Comparison of ENCODE assay signal across 11 mouse cellular contexts in the genomic region with DNA sequence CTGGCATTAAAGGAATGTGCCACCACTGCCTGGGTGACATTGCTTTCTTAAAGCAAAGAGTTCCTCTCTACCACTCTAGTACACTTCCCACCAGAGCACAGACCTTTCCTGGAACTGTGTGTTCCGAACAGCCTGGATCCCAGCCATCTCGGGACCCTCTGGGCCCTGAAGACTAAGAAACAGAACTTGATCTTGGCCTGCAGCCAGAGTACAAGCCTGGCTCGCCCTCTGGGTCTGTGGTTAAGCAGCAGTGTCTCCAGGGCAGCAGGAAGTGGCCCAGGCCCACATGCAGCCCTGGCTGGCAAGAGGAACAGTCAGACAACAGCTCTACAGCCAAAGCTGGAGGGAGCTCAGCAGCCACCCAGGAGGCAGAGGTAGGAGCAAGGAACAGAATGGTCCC. TPM values are rescaled to one million over a fixed set of nuclear protein-coding genes. Genes with fewer than 3 reads are reported as not detected.
DNase-seq lines count a peak whose midpoint lies in the region; ATAC-seq and TF ChIP-seq lines count a peak whose summit lies in the region.
"Had no signal": no experiment of that assay in that cellular context is flagged by ENCODE, and none has a peak within 500 bp of the region (broad histone marks: within the 10 kb centered on the region; RNA-seq: fewer than 3 reads in every experiment).

No protein-coding gene starts in this region.

- no peak for TF ChIP-seq POLR2A in cerebellum, adult 2 months (IDR thresholded peaks at IDR 0.05; ENCODE audit: borderline replicate concordance, insufficient read depth, low read length)

- H3K9me3 ChIP-seq in lung, embryonic 15.5 days: no peaks in the 10 kb centered on the region

- H3K36me3 ChIP-seq in lung, embryonic 15.5 days: no peaks in the 10 kb centered on the region

- H3K4me3 ChIP-seq in cerebellum, adult 2 months (replicated peaks; ENCODE audit: insufficient read depth, low read depth, low read length): no peak overlapping the region
- no peak overlapping the region for H3K4me3 ChIP-seq in lung, embryonic 15.5 days

- ATAC-seq in cerebellum, adult (ENCODE audit: insufficient number of reproducible peaks, low FRiP score, low TSS enrichment): no peak
- peak; percentile 53; the same call in 1 of the 2 replicates for ATAC-seq in lung, embryonic 15.5 days (ENCODE audit: borderline replicate concordance, extremely low read depth, low FRiP score, low TSS enrichment)

- WGBS in cerebellum, adult 2 months: 21% methylated on average over 3 of the region's 3 CpGs
- 15% methylated on average over 3 of the region's 3 CpGs for WGBS in lung, embryonic 15.5 days

- H3K9ac ChIP-seq in lung, embryonic 15.5 days: no peak overlapping the region

- no peak overlapping the region for H3K27ac ChIP-seq in cerebellum, adult 2 months (ENCODE audit: insufficient read depth, low read length)
- no peak overlapping the region for H3K27ac ChIP-seq in lung, embryonic 15.5 days

- peak; percentile 32 to 46 for DNase-seq in cerebellum, adult 2 months
- peak; percentile 42 for DNase-seq in ovary, postnatal 36 days (ENCODE audit: low spot score)
- DNase-seq in ovary, postnatal 14 days (ENCODE audit: low spot score): no peak
- DNase-seq in induced T-regulatory cell, adult 2 months (ENCODE audit: low read depth): peak; percentile 21
- DNase-seq in c-Kit-positive CD71-positive TER-119-positive erythroid progenitor cells, embryonic 14.5 days (ENCODE audit: low spot score): no peak
- DNase-seq in urinary bladder, adult 18-20 months (ENCODE audit: low spot score in 2 of 2): no peak

- no peaks in the 10 kb centered on the region for H3K27me3 ChIP-seq in cerebellum, adult 2 months (ENCODE audit: control insufficient read depth, insufficient read depth, low read length)
- H3K27me3 ChIP-seq in lung, embryonic 15.5 days: no peaks in the 10 kb centered on the region

- H3K4me1 ChIP-seq in cerebellum, adult 2 months (ENCODE audit: control insufficient read depth, insufficient read depth, low read length): no peaks in the 10 kb centered on the region; the same call in 1 of the 2 replicates
- peaks cover 5% of the 10 kb centered on the region; the same call in 1 of the 2 replicates for H3K4me1 ChIP-seq in lung, embryonic 15.5 days

- no peak for TF ChIP-seq CTCF in cerebellum, adult 2 months (IDR thresholded peaks at IDR 0.05; ENCODE audit: borderline replicate concordance, insufficient read depth, low read depth, low read length)

- H3K4me2 ChIP-seq in lung, embryonic 15.5 days: no peak overlapping the region

RNA-seq across cellular contexts. Expression of a gene that starts 5.6 kb away (rescaled TPM):
- polyA plus RNA-seq in cerebellum, adult 2 months (2012; rRNA removed): 0.08 TPM in 1 of 2 replicates, not detected in the other
- not detected in 2 replicates for polyA plus RNA-seq in lung, embryonic 15.5 days (2015; fragmentation: Nextera tagmentation; extraction: Ambion mirVana)
- polyA plus RNA-seq: embryonic facial prominence, embryonic 11.5 days; large intestine, adult 2 months; neural tube, embryonic 11.5 days had no signal

RNA-seq across cellular contexts. Expression of a gene that starts 10.9 kb away (rescaled TPM):
- polyA plus RNA-seq in cerebellum, adult 2 months (2012; rRNA removed): 409 and 456 TPM in 2 replicates
- polyA plus RNA-seq in lung, embryonic 15.5 days (2015; fragmentation: Nextera tagmentation; extraction: Ambion mirVana): 0.14 and 0.22 TPM in 2 replicates

RNA-seq across cellular contexts. Expression of a gene that starts 29.7 kb away (rescaled TPM):
- polyA plus RNA-seq in cerebellum, adult 2 months (2012; rRNA removed): 0.13 TPM in 1 of 2 replicates, not detected in the other
- polyA plus RNA-seq in lung, embryonic 15.5 days (2015; fragmentation: Nextera tagmentation; extraction: Ambion mirVana): not detected in 2 replicates
- polyA plus RNA-seq: embryonic facial prominence, embryonic 11.5 days; neural tube, embryonic 11.5 days had no signal

RNA-seq across cellular contexts. Expression of a gene that starts 37.0 kb away (rescaled TPM):
- polyA plus RNA-seq in cerebellum, adult 2 months (2012; rRNA removed): not detected in 2 replicates
- polyA plus RNA-seq in lung, embryonic 15.5 days (2015; fragmentation: Nextera tagmentation; extraction: Ambion mirVana): not detected in 2 replicates
- polyA plus RNA-seq: embryonic facial prominence, embryonic 11.5 days; large intestine, adult 2 months; neural tube, embryonic 11.5 days had no signal

Comparison
In these comparisons a context has a peak if more than half of its experiments do, and no peak if none do; other contexts are left out.
1. DNase-seq: peak in cerebellum, adult 2 months (2 of 2), ovary, postnatal 36 days (single experiment) and induced T-regulatory cell, adult 2 months (single experiment); none in ovary, postnatal 14 days (single experiment), c-Kit-positive CD71-positive TER-119-positive erythroid progenitor cells, embryonic 14.5 days (single experiment) and urinary bladder, adult 18-20 months (0 of 2).
2. RNA of a gene that starts 10.9 kb away (polyA plus RNA-seq): 409 to 456 TPM in cerebellum, adult 2 months; 0.14 to 0.22 TPM in lung, embryonic 15.5 days; every median in the first group is over 100 times any median in the second.